Mouse (Mus musculus): ENCODE results near the gene Traf3ip2.
A peak's percentile ranks its signal among the peaks of the same experiment; 100 is the strongest.

The Traf3ip2 gene

GRCm38 (mm10) chr10:39674766-39675165, 62.0 kb downstream of the Traf3ip2 start:
- peak in 1 of 2 experiments; percentile 33 for DNase-seq (ENCODE audit: low spot score in 2 of 2)

GRCm38 (mm10) chr10:39678199-39678791, 65.6 kb downstream of the Traf3ip2 start:
- DNase-seq (ENCODE audit: low spot score in 2 of 2): no peak

- DNase-seq (ENCODE audit: low spot score in 2 of 2): no peak
Measured at GRCm38 (mm10) chr10:39681014-39681413, 68.3 kb downstream of the Traf3ip2 start.

DNA sequence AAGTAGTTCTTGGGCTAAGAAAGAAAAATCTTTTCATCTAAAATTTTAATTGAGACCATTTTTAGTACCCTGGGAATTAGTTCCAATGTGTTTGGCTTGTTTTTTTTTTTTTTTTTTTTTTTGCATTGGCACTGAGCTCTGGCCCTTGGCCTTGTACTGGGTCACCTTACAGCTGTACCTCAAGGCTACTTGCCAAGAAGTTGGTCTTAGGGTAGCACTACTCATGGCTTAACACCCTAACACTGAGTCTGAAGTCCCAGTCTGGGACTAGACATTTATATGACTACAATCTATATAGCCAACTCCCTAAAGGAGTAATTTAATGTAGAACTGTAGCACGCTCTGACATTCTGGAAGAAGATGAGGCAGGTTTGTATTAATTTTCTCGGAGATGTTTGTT, 69.8 kb downstream of the Traf3ip2 start:
- no peak for DNase-seq (ENCODE audit: low spot score in 2 of 2)

GRCm38 (mm10) chr10:39683481-39683880, 70.7 kb downstream of the Traf3ip2 start:
- no peak for DNase-seq (ENCODE audit: low spot score in 2 of 2)

DNA sequence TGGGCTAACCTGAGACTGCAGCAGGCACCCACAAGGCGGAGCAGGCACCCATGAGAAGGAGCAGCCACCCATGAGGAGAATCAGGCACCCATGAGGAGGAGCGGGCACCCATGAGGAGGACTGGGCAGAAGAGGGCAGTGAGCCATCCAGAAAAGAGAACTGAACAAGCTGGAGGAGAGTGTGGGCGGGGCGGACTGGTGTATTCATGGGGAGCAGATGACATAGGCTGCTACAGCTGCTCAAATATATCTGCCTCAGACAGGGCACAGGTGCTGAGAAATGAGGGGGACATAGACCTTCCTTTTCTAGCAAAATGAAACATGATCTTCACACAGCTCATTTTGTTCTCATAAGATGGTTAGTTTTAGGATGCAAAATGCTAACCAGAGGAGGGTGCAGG, 74.1 kb downstream of the Traf3ip2 start:
- peak in 1 of 2 experiments; percentile 12 for DNase-seq (ENCODE audit: low spot score in 2 of 2)

DNA sequence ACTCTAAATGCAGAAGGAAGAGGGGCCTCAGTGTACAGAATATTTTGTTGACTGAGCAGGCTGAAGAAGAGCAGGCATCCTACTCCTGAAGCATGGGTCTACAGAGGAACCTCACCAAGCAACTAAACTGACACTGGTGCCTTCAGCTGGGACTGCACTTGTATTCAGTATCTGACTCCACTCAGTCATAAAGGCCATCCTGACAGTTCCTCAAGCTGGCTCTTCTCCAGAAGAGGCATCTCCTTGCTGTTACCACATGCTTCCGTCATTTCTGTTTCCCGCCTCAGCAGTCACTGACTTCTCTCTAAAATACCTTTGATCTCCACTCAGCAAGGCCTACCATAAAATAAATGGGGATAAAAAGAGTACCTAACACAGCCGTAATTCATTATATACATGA, 75.1 kb downstream of the Traf3ip2 start:
- no peak for DNase-seq (ENCODE audit: low spot score in 2 of 2)

DNA sequence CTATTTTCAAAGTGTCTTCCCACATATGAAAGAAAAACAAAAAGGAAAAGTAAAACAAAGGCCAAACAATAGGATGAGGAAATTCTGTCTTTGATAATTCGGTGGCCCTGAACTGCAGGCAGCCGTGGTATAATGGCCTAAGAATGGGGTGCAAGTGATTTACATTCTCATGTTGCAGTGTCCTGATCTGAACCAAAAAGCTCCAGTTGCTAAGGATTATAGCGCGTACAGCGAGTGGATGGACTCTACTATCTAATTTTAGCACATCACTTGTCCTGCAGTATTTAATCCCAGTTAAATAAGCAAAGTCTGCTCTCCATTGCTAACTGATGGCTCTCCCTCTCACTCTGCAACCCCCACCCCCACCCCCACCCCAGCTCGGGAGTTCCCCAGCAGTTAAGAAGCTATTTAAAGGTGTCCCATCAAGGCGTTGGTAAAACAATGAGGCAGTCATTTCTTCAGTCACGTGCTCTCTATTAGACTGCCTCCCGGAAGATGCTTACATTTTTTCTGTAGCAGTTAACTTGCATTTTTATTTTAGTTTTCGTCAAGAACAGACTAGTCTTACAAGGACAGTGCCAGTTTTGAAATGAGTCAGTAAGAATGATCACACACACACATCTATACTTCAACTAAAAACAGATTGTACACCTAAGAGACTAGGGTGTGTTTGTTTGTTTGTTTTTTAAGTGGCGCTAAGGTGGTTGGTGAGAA, 78.8 kb downstream of the Traf3ip2 start:
- no peak for DNase-seq (ENCODE audit: low spot score in 2 of 2)

DNA sequence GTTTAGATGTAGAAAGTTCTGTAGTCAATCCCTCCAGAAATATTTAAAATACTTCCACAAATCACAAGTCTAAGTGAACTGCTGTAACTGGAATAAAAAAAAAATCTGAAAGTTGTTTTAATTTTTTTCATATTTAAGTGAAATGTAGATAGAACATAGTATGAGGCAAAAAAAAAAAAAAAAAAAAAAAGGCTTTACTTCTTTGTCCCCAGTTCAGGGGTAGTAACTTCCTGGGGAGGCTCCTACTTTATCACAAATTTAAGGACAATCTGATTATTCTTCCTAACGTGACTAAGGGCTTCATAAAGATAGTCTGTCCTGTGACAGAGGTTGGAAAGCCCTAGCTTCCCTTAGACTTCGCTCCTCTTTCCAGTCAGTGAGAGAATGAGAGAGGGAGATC, 79.4 kb downstream of the Traf3ip2 start:
- no peak for DNase-seq (ENCODE audit: low spot score in 2 of 2)
